Mouse (Mus musculus) embryonic fibroblast, embryonic 13.5 days (primary cell): ENCODE measurements around the gene Elac2. TPM values are rescaled to one million over a fixed set of nuclear protein-coding genes. Genes with fewer than 3 reads are reported as not detected.
A peak's percentile ranks its signal among the peaks of the same experiment; 100 is the strongest.

Experiments used
- H3K27ac ChIP-seq: 2 replicates; pipeline ENCODE4 v1.5.1; 2012; ENCODE audit warnings: low read length, control low read depth, inconsistent platforms; ENCODE audit not compliant: insufficient read depth
- H3K4me1 ChIP-seq: 2 replicates; pipeline ENCODE4 v1.6.1; 2011; ENCODE audit warnings: low read length; ENCODE audit not compliant: control insufficient read depth, insufficient read depth
- H3K4me3 ChIP-seq: 2 replicates; pipeline ENCODE4 v1.5.1; 2011; ENCODE audit warnings: mild to moderate bottlenecking, control low read depth, low read length; ENCODE audit not compliant: insufficient read depth
- CTCF ChIP-seq: IDR thresholded peaks from 2 replicates; pipeline ENCODE4 v1.5.1; 2011; ENCODE audit warnings: mild to moderate bottlenecking, control low read depth, low read length, moderate library complexity, borderline replicate concordance; ENCODE audit not compliant: insufficient read depth
- POLR2A ChIP-seq: IDR thresholded peaks from 2 replicates; pipeline ENCODE4 v1.6.1; 2011; ENCODE audit warnings: low read depth, mild to moderate bottlenecking, control low read depth, low read length, moderate library complexity
- polyA plus RNA-seq: library from polyadenylated mRNA; stranded (reverse); fragments of >200 nt; gene quantifications from 2 replicates; pipeline ENCODE4 v1.2.4, GENCODE M21; 2011; ENCODE audit warnings: low read depth; ENCODE audit not compliant: missing spikeins, insufficient read length

Elac2 gene
- polyA plus RNA-seq, 1 experiment: 13.9 TPM

DNA sequence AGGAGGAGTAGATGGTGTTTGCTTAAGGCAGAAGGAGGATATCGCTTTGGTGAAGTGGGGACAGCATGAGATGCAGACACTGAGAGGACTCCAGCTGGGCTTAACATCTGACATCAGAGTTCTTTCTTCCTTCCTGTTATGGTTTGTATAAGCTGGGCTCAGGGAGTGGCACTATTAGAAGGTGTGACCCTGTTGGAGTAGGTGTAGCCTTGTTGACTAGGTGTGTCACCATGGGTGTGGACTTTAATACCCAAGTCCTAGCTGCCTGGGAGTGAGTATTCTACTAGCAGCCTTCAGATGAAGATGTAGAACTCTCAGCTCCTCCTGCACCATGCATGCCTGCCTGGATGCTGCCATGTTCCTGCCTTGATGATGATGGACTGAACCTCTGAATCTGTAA is 37.9 kb downstream of the Elac2 start:
- H3K4me1 ChIP-seq: no peaks in the 10 kb centered on the region
- no peak overlapping the region for H3K27ac ChIP-seq
- H3K4me3 ChIP-seq: no peak overlapping the region
- TF ChIP-seq CTCF (no peak), POLR2A (no peak)

DNA sequence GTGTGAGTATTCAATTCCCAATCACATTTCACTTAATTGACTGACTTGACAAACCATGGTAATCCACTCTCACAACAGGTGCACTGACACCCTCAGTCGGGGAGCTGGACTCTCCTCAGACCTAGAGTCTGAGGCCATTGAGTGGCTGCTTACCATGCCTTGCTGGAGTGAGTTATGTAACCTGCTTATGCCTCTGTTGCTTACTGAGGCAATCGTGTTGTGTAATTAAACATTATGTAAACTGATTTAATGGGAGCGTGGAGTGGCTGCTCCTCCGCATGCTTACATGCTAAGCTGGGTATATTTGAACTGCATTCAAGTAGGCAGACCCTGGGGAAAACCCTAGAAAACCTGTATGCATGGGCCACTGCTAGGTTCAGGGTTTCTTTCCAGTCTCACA is 41.9 kb downstream of the Elac2 start:
- H3K27ac ChIP-seq: no peak overlapping the region
- no peak for TF ChIP-seq POLR2A
- TF ChIP-seq CTCF: no peak
- H3K4me1 ChIP-seq: no peaks in the 10 kb centered on the region
- H3K4me3 ChIP-seq: no peak overlapping the region

DNA sequence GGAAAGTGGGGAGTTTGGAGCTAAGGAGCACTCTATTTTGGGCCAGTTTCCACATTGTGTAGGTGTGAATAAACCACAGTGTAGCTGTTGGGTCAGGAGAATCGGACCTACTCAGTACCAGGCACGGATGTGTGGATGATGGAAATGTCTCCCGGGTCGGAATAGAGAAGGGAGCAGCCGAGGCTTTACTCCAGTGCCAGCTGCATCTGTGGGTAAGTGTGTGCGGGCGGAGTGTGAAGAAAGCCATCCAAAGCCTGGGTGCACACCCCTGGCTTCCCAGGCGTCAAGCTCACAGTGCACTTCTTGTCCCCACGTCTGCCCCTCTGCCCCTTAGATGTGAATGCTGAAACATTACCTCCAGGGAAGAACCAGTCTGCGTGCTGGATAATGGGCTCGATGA is 43.9 kb downstream of the Elac2 start:
- H3K4me1 ChIP-seq: no peaks in the 10 kb centered on the region
- no peak overlapping the region for H3K27ac ChIP-seq
- TF ChIP-seq CTCF: no peak
- TF ChIP-seq POLR2A: no peak
- no peak overlapping the region for H3K4me3 ChIP-seq

DNA sequence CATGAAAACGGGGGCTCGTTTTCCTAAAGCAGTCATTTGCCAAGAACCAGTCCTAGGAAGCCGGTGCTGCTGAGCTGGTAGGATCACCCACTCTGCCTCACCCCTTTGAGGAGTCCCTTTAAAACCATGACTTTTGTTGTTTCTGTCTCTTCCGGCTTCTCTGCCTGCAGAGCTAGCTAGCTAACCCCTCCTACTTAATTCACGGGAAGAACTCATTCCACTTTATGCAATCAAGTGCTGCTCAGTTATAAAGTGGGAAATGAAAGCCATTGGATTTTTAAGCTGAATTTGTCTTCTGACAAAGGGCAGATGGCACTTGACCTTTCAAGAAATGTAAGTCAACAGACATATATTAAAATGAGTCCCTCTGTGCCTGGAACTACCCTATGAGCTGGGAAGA is 49.2 kb downstream of the Elac2 start:
- no peak overlapping the region for H3K4me3 ChIP-seq
- H3K4me1 ChIP-seq: no peaks in the 10 kb centered on the region
- H3K27ac ChIP-seq: no peak overlapping the region
- TF ChIP-seq POLR2A (no peak), CTCF (no peak)

DNA sequence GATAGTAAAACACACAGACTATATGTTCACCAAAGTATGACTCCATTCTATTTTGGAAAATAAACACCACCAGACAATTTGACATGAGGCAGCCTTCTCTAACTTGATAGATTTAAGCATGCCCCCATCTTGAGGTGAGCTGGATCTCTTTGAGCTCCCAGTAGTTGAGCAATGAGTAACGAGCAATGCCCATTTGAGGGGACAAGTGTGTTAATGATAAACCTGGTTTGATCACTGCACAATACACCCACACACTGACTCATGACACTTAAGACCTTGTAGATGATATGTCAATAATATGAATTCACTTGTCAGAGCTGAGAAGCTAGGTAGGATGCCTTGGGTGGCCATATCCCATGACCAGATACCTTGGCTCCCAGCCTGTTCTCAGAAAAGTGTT is 51.4 kb downstream of the Elac2 start:
- H3K27ac ChIP-seq: no peak overlapping the region
- TF ChIP-seq POLR2A: no peak
- no peak for TF ChIP-seq CTCF
- H3K4me3 ChIP-seq: no peak overlapping the region
- peaks cover 2% of the 10 kb centered on the region for H3K4me1 ChIP-seq

DNA sequence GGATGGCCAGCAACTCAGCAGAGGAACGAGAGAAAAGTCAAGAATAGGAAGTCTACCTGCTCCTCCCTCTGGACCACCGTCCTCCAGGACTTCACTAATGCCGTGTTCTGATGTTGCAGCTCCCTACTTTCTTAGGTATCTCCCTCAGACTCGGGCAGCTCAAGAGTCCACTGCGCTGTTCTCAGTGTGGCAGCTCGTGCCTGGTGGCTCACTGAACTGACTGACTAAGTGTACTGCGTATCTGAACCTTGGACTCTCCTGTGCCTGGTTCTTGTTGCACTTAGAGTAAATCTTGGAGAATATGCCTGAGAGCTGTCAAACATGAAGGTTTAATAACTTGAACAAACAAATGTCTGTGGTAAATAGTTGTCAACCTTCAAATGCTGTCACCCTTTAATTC is 53.4 kb downstream of the Elac2 start:
- Histone ChIP-seq H3K27ac (no peak overlapping the region), H3K4me1 (peaks cover 4% of the 10 kb centered on the region), H3K4me3 (no peak overlapping the region)
- TF ChIP-seq CTCF: no peak
- TF ChIP-seq POLR2A: no peak

DNA sequence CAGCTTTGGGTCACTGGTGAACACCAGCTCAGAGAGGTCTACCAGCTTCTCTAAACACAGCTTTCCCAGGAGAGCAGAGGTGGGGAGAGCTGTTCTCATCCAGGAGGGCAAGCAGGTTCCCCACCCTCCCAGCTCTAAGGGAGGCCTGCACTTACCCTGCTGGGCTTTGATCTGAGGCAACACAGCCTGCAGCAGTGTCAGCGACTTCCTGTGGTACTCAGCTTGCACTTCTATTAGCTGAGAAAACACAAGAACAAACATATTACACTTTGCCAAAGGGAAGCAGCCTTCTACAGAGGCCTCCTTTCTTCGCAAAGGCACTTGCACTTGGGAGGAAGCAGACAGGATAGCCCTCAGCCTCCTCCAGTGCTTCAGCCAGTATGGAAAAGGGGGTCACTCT is 60.2 kb downstream of the Elac2 start:
- TF ChIP-seq CTCF: no peak
- TF ChIP-seq POLR2A: no peak
- no peak overlapping the region for H3K4me3 ChIP-seq
- peaks cover 4% of the 10 kb centered on the region for H3K4me1 ChIP-seq
- H3K27ac ChIP-seq: no peak overlapping the region

DNA sequence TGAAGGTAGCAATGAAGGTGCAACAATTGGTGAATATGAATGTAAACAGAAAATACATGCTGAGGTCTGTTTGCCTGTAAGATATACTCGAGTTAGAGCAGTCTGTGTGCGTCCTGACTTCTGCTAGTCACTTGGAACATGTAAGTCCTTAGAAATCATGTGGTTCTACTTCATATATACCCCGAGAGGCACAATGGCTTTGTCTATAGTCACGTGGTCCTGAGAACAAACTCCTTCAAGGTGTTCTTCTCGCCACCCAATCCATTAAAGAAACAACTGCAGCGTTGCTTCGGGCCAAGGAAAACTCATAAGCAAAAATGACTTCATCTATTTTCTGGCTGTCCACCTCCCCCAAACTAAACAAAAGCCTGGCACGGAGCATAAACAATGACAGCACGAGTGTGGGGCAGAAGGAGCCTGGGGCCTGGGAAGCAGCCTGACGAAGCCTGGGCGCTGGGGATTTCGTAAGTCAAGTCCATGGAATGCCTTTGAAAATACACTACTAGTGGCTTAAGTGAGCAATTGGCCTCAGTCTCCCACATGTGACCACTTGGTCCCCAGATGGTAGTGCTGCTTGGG is 60.8 kb downstream of the Elac2 start:
- Histone ChIP-seq H3K27ac (no peak overlapping the region), H3K4me3 (no peak overlapping the region), H3K4me1 (peaks cover 4% of the 10 kb centered on the region)
- TF ChIP-seq CTCF (no peak), POLR2A (no peak)

DNA sequence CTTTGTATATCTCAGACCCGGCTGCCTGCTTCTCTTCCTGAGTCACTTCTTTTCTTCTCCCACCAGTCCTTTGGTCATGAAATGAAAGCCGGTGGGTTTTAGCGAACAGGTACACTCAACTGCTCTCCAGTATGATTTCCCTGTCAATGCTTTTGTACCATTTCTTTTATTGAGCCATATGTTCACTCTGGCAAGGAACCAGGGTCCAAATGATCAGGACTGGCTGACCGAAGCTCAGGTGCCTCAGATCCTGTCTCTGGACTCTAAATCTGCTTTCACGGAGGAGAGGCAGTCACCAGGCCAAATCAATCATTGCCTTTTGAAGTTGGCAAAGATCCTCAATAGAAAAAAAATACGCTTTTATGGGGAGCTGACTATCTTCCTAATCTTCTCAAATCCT is 61.7 kb downstream of the Elac2 start:
- H3K27ac ChIP-seq: no peak overlapping the region
- H3K4me1 ChIP-seq: no peaks in the 10 kb centered on the region
- no peak overlapping the region for H3K4me3 ChIP-seq
- no peak for TF ChIP-seq CTCF
- TF ChIP-seq POLR2A: no peak

DNA sequence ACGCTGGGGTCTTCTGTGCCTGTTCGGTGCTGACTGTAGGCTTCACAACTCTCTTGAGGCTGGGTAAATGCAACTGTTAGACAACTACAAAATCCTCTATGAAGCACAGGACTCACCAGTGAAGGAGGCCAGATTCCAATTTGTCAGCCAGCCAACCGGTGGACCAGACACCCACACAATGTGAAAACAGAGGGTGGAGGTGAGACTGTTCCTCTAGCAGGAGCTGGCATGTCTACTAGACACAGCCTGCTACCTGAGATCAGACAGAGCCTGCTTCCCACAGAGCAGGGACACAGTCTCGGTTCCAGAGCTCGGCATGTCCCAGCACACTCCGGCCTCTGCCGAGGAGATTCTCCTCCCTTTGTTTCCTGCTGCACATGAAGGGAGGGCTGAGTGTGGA is 70.3 kb downstream of the Elac2 start:
- no peak overlapping the region for H3K4me3 ChIP-seq
- H3K27ac ChIP-seq: peak overlapping the region; percentile 5; the same call in 1 of the 2 replicates
- no peak for TF ChIP-seq POLR2A
- peaks cover 2% of the 10 kb centered on the region; the same call in 1 of the 2 replicates for H3K4me1 ChIP-seq

DNA sequence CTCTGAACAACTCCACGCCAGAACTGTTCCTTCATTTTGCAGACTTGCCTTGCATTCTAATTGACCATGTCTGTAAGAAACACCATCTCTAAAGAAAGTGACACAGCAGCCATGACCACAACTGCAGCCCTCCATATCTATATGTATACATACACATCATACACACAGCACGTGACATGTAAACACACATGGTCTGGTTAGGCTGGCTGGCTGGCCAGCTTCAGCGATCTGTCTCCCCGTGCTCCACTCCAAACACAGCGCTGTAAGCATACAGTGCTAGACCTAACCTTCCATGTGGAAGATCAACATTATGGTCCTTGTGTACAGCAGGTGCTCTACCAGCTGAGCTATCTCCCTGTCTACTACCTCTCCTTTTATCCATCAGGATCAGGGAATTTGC is 72.0 kb downstream of the Elac2 start:
- Histone ChIP-seq H3K4me3 (no peak overlapping the region), H3K27ac (no peak overlapping the region), H3K4me1 (peaks cover 2% of the 10 kb centered on the region; the same call in 1 of the 2 replicates)
- TF ChIP-seq CTCF: no peak
- no peak for TF ChIP-seq POLR2A

Other genes starting within 250 kb of the Elac2 start
- not detected in 2 replicates for gene 1700086D15Rik, start 180.9 kb downstream of the Elac2 start, polyA plus RNA-seq
- gene Arhgap44, start 183.9 kb downstream of the Elac2 start, polyA plus RNA-seq: 6.6 and 8.4 TPM in 2 replicates